Mouse (Mus musculus): Measurements from ENCODE around the gene Rgs8.

Rgs8 gene

DNA sequence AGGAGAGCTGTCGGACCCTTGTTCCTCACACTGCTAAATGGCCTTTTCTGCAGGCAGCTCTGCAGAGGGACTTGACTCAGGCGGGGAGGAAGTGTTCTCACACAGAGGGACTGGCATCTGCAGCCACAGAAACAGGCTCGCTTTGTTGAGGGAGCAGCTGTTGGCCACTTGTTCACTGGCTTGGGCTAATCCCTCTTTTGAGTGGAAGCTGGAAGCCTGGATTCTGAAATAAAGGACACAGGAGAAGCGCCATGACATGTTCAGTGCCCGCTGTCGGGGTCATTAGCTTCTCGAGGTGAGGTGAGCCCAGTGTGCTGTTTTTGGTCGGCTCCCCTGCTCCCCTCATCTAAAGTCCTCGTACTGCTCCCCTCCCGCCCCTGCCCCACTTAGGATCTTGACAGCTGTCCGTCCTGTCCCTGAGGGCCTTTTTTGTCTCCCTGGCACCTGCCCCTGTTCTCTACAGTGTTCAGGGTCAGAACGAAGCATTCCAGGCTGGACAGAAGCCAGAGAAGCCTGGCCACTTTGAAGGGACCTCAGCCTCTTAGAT lies 50.7 kb downstream of the Rgs8 start:
- no peak for DNase-seq (ENCODE audit: extremely low spot score, low read depth, low spot score)

DNA sequence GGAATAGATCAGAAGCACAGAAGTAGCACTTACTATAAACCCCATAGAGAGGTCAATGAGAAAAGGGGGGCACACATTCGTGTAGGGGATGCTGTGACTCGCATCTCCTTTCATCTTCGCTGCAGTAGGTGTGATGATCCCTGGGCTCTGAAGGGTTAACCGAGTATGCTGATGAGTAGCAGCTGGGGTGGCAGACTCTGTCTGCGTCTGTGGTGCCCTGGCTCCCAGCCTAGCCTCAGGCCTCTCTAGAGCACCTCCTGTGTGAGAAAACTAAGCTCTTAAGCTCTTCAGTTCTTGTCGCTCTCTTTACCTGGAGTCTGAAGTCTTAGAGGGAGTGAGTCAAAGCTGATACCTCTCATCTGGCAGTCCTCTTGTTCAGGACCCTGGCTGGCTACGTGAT lies 51.3 kb downstream of the Rgs8 start:
- DNase-seq (ENCODE audit: extremely low spot score, low read depth, low spot score): no peak

DNA sequence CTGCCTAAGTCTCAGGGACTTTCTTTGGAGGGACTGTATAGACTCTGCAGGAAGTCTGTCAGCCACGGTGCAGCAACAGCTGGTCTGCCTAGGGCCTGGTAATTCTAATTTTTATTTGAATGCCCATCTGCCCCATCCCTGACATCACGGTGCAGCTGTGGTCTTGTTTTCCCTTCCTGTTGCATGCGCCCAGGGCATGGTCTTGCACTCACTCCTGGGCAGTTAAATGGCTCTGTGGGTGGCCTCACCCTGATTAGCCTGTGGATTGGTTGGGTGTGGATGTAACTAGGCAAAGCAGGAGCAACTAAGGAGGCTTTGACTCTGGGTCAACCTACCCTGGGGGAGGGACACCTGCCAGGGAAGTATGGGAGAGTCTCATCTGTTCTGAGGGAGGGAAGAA lies 52.2 kb downstream of the Rgs8 start:
- no peak for DNase-seq (ENCODE audit: extremely low spot score, low read depth, low spot score)

DNA sequence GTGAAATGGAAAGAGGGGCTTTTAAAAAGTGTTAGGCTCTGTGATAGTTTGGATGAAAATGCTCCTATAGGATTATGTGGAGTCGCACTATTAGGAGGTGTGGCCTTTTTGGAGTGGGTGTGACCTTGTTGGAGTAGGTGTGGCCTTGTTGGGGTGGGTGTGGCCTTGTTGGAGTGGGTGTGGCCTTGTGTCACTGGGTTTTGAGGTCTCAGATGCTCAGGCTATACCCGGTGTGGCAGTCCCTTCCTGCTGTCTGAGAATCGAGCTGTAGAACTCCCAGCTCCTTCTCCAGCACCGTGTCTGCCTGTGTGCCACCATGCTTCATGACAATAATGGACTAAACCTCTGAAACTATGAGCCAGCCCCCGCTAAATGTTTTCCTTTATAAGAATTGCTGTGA lies 55.8 kb downstream of the Rgs8 start:
- no peak for DNase-seq (ENCODE audit: extremely low spot score, low read depth, low spot score)

DNA sequence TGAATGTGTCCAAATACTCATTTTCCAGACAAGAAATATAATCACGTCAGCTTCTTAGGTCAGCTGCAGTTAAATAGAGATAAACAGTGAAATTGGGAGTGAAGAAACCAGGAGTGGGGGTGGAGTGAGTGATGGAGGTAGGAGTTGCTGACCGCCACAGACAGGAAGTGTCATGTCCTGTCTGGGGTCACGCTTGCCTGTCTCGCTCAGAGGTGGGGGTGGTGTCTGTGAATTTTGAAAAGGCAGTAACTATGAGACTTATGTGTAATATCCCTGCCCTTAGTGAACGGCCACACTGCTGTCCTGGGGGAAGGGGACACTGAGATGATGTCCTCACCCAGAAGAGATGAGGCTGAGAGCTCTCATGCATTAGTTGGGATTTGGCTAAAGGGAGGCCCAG lies 56.6 kb downstream of the Rgs8 start:
- DNase-seq (ENCODE audit: extremely low spot score, low read depth, low spot score): no peak

DNA sequence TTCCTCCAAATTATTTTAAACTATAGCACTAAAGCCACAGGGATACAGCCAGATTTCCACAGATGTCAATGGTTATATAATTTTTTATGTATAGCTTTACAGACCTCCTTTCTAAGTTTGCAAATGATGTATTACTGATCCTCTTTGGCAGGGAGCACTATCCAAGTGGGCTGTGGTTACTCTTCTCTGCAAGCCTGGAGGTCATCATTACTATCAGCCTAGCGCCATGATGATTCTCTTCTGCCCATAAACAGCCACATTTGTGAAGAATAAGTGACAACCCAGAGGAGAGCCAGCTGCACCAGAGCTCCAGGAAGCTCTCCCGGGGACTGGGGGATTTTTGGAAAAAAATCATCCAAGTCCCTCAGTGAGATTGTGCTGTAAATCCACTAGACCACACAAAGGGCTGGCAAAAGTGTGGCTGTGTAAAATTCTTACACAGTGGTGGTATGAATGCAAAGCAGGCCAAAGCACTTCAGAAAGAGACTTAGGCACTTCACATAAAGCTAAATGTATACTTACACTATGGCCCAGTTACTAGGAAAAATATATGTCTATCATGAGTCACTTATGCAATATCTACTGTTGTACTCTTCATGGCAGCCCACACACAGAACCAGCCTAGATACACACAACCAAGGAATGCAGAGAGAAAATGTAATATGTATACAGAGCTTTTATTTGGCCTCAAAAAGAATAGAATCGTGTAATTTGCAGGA lies 58.9 kb downstream of the Rgs8 start:
- no peak for DNase-seq (ENCODE audit: extremely low spot score, low read depth, low spot score)

DNA sequence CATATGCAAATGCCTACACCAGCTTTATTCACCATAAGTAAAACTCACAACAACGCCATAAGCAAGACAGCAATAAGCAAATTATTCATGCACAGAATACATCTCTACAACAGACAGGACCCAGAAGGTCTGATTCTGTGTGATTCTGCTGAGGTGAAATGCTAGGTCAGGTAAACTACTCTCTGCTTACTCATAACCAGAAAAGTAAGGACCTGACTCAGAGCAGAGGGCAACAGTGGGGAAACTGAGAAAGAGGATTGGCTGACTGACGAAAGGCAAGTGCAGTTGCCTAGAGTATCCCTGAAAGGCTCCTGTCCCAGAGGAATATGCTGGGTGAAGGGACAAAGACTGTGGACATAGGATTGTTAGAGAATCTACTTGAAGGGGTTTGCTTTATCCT lies 59.8 kb downstream of the Rgs8 start:
- no peak for DNase-seq (ENCODE audit: extremely low spot score, low read depth, low spot score)

DNA sequence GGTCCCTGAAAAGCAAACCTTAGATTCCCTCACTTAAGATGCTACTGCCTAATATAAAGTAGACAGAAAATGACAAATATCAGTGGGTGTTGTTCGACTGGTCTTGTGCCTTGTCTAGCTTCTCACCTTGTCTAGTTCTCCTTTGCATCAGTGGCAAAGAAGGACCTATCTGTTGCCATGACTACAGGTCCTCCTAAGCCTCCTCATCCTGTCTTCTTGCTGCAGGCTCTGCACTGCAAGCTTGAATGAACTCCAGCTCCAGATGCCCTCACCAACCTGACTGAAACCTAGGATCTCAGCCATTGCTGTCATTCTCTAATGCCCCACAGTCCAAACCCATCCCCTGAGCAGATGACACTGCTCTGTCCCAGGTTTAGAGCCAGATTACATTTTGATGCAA lies 65.2 kb downstream of the Rgs8 start:
- no peak for DNase-seq (ENCODE audit: extremely low spot score, low read depth, low spot score)

DNA sequence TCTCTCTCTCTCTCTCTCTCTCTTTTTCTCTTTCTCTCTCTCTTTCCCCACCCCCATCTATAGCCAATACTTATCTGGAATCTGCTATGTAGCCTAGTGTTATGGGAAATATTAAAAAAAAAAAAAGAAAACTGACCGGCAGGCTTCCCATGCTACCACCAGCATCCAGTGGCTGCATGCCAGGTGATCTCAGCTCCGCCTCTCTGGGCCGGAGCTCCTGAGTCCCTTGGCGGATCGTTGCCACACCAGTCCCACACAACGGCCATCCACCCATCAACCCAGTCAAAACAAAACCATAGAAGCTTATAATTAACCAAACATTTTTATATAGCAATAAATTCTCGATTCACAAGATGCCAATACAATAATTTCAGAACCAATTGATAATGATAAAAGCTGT lies 68.1 kb downstream of the Rgs8 start:
- DNase-seq (ENCODE audit: extremely low spot score, low read depth, low spot score): no peak

DNA sequence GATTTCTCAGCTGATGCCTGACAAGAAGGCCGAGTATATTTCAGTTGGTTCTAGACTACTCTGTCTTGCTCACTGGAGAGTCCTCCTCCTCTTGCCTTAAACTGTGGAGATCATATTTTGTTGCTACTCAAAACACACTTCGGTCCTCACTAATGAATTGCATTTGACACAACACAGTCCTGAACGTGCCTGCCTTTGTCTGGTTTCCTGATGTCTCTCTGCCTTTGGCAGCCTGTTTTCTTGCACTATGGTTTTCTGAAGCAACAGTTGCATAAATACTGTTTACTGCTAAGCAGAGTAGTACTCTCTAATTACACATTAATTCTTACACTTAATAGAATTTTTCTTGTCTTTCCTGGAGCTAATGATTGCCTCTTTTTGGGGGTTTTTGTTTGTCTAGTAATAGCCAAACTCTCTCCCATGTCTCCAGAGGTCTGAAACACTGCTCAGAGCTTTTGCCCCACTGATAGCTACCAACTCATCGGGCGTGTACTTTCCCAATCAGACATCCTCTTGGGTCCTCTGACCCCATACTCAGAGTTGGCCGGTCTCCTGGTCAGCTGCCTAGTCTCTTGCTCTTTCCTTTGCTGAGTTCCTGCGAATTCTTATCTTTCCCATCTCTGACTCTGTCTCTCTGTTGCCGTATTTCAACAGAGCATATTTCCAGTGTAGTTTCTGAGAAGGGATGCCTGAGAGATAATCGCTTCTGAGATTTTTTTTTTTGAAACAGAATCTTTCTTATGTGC lies 68.9 kb downstream of the Rgs8 start:
- DNase-seq (ENCODE audit: extremely low spot score, low read depth, low spot score): no peak

DNA sequence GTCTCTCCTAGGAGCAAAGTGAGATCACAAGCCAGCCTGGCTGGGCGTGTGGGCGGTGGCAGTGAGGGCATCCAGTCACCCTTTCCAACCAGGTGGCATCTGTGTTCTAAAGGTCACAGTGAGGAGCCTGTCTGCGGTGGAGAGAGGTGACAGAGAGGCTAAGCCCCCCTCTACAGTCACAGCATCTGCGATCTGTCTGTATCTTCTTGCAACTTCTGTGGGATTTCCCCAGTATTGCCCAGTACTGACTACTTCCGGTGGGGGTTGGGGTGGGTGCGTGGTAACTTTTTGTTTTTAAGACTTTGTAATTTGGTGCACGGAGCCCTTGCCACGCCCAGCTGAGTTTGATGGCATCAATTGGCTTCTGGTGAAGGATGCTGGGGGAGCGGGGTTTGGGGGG lies 70.6 kb downstream of the Rgs8 start:
- DNase-seq (ENCODE audit: extremely low spot score, low read depth, low spot score): no peak

DNA sequence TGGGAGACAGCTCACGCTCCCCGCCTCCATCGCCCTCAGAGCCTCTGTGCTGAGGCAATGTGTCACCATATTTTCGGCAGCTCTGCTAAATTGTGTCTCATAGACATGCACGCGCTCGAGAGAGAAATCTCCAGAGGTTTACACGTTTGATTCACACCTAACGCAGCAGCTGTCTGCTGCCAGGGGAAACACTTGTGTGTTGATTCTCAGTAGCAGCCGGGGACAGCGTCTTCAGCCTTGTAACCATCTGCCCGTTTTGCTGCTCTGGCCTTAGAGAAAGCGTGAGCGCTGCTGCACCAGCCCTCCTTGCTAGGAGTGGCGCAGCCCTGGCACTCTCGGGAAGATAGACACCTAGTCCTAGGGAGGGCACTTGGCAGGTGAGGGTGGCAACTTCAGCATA lies 73.8 kb downstream of the Rgs8 start:
- no peak for DNase-seq (ENCODE audit: extremely low spot score, low read depth, low spot score)

DNA sequence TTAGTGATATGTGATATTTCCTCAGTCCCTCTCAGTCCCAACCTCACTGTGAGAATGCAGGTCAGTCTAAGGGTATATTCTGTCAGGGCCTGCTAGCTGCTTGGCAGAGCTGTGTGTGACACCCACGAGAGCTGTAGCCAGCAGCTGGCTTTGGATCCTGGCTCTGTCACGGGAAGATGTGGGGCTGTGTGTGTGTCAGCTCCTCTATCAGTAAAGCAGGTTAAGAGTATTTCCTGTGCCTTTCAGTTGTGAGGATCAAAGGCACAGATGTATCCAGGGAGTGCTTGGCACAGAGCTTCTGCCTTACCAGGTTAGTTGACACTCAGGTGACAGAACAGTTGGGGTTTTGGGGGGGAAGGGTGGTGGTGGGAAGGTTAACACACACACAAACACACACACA lies 77.0 kb downstream of the Rgs8 start:
- no peak for DNase-seq (ENCODE audit: extremely low spot score, low read depth, low spot score)

DNA sequence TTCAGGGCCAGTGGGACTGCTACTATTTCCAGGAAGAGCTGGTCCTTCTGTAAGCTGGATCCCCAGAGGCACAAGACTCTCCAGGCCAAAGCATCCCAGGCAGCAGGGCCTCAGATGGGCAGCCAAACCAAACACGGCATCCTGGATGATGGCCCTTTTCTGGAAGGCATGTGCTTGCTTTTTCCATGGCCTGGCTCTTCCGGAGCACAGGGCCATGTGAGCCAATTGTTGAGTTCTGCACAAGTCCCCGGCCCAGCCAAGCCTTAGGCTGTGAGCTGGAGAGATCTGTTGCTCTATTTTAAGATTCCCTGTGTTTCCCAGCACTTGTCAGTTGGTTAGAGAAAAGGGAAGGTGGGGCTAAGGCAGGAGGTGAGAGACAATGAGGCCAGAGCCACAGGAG lies 77.8 kb downstream of the Rgs8 start:
- no peak for DNase-seq (ENCODE audit: extremely low spot score, low read depth, low spot score)

DNA sequence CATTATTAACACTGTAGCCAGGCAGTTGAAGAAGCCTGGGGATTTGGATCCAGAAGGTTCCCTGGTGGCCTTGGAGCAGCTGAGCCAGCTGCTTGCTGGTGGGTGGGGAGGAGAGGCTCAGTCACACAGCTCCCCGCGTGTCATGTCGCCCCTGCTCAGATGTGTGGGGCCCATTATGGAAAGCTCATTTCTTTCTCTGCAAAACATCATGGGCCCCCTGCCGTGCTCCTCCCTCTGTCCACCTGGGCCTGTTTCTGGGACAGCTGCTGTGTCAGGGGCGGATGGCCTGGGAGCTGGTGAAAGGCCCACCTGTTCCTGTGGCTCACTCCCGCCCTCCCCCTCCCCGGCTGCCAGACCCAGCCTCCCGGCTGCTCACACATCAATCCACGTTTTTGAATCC lies 80.4 kb downstream of the Rgs8 start:
- DNase-seq (ENCODE audit: extremely low spot score, low read depth, low spot score): no peak

DNA sequence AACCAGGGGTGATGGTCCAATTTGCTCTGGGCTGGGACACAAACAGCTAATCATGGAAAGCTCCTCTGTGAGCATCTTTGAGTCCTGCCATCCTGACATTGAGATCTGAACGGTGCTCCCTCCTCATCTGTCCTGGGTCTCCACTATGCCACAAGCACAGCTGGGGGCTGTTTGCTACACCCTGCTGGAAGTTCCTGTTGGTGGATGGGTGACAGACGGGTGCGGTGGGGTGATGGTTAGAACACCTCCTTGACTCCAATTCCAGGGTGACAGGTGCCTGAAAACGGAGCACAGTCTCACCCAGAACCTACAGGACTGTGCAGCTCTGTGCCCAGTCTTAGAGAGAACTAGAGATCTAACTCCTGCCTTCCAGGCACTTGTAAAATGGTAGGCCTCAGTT lies 82.0 kb downstream of the Rgs8 start:
- DNase-seq (ENCODE audit: extremely low spot score, low read depth, low spot score): no peak

DNA sequence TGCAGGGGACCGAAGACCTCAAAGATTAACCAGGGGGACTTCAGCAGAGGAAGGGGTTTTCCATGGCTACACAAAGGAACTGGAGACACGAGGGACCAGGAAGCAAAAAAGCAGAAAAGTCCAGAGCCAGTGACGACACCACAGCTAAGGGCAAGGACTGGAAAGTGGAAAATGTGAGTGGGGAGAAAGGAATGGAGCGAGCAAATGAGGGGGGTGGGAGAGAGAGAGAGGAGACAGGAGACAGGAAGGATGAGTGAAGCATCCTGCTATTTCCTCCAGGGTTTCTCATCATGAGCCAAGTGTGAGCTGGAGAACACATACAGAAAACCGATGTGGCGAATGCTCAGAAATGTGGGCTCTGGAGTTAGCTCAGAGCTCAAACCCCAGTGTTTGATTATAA lies 83.3 kb downstream of the Rgs8 start:
- DNase-seq (ENCODE audit: extremely low spot score, low read depth, low spot score): no peak

DNA sequence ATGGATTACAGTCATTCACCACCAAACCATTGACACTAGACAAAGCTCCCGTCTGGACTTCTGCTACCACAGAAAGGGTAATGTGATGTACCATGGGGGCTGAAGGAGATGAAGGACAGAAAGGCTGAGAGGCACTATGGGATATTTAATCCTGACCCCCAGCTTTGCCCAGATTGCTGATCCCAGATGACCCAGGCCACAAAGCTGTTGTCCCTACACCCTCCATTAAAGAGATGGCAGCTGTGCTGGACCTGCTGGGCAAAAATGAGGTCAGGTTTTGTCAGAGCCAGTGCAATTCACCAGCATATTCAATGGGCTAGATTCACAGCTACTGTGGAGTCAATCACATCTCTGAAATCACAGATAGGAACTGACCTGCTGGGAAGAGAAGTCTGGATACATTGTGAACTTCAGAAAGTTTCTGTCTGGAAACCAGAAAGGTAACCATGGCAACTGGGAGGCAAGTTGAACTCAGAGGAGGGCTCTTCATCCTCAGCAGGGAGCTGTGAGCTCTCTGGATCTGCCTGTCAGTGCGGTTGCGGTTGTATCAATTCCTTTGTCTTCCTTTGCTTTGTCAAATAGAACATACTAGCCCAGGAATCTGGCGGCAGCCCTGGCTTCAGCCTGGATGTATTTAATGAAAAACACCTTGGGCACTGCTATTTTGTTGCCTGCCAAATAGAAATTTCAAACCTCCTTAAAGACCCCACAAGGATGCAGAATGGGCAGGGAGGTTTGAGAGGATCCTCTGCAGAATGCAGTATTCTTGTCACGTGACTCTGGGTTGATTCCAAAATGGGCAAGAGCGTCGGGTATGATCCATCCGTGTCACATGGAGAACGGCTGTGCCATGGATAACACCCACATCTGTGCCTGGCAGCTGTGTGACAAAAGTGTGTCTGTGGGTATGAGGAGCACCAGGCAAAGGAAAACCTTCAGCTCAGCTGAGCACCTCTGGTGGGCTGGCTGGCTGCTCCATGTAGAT lies 84.6 kb downstream of the Rgs8 start:
- DNase-seq (ENCODE audit: extremely low spot score, low read depth, low spot score): no peak

DNA sequence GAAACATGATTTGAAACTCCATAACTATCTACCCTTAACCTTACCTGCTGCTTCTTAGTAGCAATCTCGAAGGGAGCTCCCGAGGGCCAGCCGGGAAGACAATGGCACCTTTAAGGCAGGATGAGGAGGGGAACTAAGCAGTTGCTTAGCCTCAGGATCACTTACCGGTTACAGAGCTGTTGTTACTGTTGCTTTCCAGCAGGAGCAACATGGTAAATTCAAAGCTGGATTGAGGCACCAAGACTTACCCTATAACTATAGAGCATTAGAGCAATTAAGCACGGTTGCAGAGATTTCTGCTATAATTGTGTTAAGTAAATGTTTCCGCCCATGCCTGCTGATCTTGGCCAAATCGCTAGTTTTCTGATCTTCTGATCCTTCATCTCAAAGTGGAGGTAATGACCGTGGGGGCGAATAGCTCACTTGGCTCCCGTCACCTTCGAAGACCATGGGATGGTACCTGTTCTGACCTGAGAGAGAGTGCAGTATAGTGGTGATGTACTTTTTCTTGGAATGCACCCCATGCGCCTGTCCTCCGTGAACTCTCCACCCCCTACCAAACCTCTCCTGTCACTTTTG lies 86.7 kb downstream of the Rgs8 start:
- DNase-seq (ENCODE audit: extremely low spot score, low read depth, low spot score): no peak

DNA sequence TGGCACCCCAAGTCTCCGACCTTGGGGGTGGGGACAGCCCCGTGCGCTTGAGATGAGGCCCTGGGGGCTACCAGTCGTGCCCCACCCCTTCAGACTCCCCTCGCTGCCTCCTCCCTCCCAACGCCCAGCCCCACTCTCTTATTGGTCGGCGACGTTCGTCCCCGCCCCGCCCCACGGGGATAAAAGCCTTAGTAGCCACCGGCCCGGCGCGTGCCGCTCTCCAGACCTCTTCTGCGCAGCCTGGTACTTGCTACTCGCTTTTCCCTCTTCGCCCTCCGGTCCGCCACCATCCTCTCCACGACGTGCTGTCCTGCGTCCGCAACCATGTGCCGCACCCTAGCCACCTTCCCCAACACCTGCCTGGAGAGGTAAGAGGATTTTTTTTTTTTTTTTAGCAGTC lies 87.3 kb downstream of the Rgs8 start, which contains the start of gene Rgs16:
Rgs16 (plus strand) TSS at position 205 of the 400 bp plus-strand sequence.
- no peak for DNase-seq (ENCODE audit: extremely low spot score, low read depth, low spot score)
